Mouse (Mus musculus) heart, postnatal 0 days (tissue): ENCODE results near the gene Ric1.

Experiments
- CTCF ChIP-seq: IDR thresholded peaks from 2 replicates; pipeline ENCODE4 v1.5.1; 2016; ENCODE audit warnings: antibody characterized with exemption, control low read depth, low read depth
- EP300 ChIP-seq: IDR thresholded peaks from 2 replicates; pipeline ENCODE4 v1.6.1; 2016; ENCODE audit warnings: antibody characterized with exemption, low read depth

GRCm38 (mm10) chr19:29472946-29473345 is 49.1 kb upstream of the Ric1 start:
- TF ChIP-seq CTCF (no peak), EP300 (no peak)
